Mouse (Mus musculus) heart, postnatal 0 days (tissue): ENCODE data around the gene 4933407L21Rik.

ENCODE experiments used
- CTCF ChIP-seq: IDR thresholded peaks from 2 replicates; pipeline ENCODE4 v1.5.1; 2016; ENCODE audit warnings: antibody characterized with exemption, control low read depth, low read depth
- EP300 ChIP-seq: IDR thresholded peaks from 2 replicates; pipeline ENCODE4 v1.6.1; 2016; ENCODE audit warnings: antibody characterized with exemption, low read depth

DNA sequence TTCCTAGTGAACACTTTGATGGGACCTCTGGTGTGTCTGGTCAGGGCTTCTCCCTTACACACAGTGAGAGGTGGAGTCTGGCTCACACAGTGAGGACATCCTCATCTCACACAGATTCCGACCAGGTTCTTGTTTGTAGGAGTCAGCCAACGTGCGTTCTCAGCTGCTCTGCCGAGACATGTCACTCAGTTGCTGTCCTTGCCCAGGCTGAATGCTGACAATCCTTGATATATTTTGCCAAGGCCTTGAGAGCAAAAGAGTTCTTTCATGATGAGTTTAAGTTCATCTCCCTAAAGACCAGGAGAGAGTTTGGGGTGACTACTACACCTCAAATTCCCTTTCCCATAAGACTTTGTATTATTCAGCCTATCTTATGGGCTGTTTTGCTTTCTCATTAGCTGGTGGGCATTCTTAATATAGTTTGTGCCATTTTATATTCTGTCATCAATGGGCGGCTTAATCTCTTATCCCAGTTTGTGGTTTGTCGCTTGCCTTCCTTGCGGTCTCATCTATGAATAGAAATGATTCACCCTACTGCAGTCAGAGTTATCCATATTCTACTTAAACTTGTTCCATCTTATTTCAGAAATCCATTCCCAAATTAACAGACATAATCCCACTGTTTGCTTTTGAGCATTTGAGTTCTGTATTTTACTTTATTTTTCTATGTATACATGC is 15.1 kb upstream of the 4933407L21Rik start:
- TF ChIP-seq EP300 (no peak), CTCF (no peak)
